Mouse (Mus musculus) MEL (cell line): ENCODE results near the gene Rai2.

Source experiments
- CTCF ChIP-seq, 3 experiments: IDR thresholded peaks in 2 of 3; conservative IDR thresholded peaks in 1 of 3; 2 replicates each; pipeline ENCODE4 v1.5.1; 2011 to 2012; ENCODE audit warnings: low read length in 3 of 3, low read depth in 2 of 3, mild to moderate bottlenecking in 2 of 3, improper control_type of control experiment in 1 of 3, inconsistent platforms in 1 of 3, mixed read lengths in 1 of 3, moderate library complexity in 1 of 3; ENCODE audit not compliant: control insufficient read depth in 1 of 3, insufficient read depth in 1 of 3, poor library complexity in 1 of 3, severe bottlenecking in 1 of 3
- POLR2AphosphoS5 ChIP-seq: IDR thresholded peaks from 2 replicates; pipeline ENCODE4 v1.6.1; 2012; ENCODE audit warnings: low read depth, borderline replicate concordance, mild to moderate bottlenecking, inconsistent platforms, low read length, moderate library complexity, mixed read lengths
- RCOR1 ChIP-seq: IDR thresholded peaks from 2 replicates; pipeline ENCODE4 v1.6.1; 2012; ENCODE audit warnings: low read depth, mild to moderate bottlenecking, inconsistent platforms, low read length, improper control_type of control experiment

DNA sequence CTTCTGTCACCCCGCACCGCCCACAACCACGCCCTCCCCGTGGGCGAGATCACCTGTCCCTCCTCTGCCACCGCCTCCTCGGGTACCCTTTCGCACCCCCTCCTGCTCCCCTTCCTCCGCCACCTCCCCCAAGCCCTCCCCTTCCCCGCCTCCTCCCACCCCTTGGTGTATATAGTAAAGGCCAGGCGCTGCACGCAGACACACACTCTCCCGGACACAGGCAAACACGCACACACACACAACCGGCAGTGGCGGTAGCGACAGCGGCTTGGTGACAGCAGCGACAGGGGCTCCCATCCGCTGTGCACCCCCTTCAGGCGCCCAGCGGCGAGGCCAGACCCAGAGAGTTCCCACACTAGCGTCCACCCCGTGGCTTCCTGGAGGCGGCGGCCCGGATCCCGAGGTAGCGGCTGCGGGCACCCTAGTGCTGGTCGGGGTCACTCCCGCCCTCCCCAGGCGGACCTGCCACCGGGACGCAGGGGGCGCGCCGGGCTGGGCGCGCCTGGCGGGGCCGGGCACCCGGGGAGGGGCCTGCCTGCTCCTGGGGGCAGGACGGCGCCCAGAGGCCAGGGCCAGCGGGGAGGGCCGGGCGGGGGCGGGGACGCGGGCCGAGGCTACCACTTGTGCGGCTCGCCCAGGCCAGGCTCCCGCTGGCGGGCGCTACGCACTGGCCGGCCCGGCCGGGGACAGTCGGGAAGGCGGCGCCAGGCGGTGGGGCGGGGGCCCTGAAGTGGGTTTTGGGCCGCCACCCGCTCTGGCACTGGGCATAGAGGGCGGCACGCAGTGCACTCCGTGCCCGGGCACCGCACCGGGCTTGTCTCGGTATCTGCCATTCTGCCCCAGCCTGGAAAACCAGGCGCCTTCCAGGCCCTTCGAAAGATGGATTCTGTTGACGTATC, at the start of gene Rai2:
- TF ChIP-seq POLR2AphosphoS5 = no peak
- no peak for TF ChIP-seq RCOR1
- no peak for TF ChIP-seq CTCF (IDR thresholded peaks at IDR 0.05 in 2 of 3, conservative IDR thresholded peaks at IDR 0.05 in 1 of 3; ENCODE audit: control insufficient read depth in 1 of 3, insufficient read depth in 1 of 3, low read depth in 2 of 3, low read length in 3 of 3, poor library complexity in 1 of 3, severe bottlenecking in 1 of 3)
